Mouse (Mus musculus) forebrain, postnatal 0 days (tissue): ENCODE data around the gene Daw1. TPM values are rescaled to one million over a fixed set of nuclear protein-coding genes. Genes with fewer than 3 reads are reported as not detected.

Experiments
- ATAC-seq: fragments of 200-750 bp; cut with Nextera tagmentation; 2 replicates; pipeline ENCODE4 v1.8.0; 2017; ENCODE audit warnings: mild to moderate bottlenecking, moderate library complexity
- DNase-seq: peaks from one replicate; pipeline ENCODE4 v3.0.0-alpha.2; 2015
- H3K27ac ChIP-seq: fragments of 300-500 bp; sonication (generic); 2 replicates; pipeline ENCODE4 v1.5.1; 2014; ENCODE audit warnings: low read depth, mild to moderate bottlenecking, antibody characterized with exemption, low read length, moderate library complexity, mixed read lengths
- H3K27me3 ChIP-seq: fragments of 300-500 bp; sonication (generic); 2 replicates; pipeline ENCODE4 v1.6.1; 2014; ENCODE audit warnings: mild to moderate bottlenecking, low read length, mixed read lengths; ENCODE audit not compliant: insufficient read depth
- H3K36me3 ChIP-seq: fragments of 300-500 bp; sonication (generic); 2 replicates; pipeline ENCODE4 v1.6.1; 2014; ENCODE audit warnings: mild to moderate bottlenecking, moderate library complexity; ENCODE audit not compliant: insufficient read depth
- H3K4me1 ChIP-seq: fragments of 300-500 bp; sonication (generic); 2 replicates; pipeline ENCODE4 v1.6.1; 2014; ENCODE audit warnings: antibody characterized with exemption; ENCODE audit not compliant: insufficient read depth
- H3K4me2 ChIP-seq: fragments of 300-500 bp; sonication (generic); 2 replicates; pipeline ENCODE4 v1.6.1; 2014; ENCODE audit warnings: low read depth, mild to moderate bottlenecking, moderate library complexity
- H3K4me3 ChIP-seq: fragments of 300-500 bp; sonication (generic); 2 replicates; pipeline ENCODE4 v1.5.1; 2014; ENCODE audit warnings: low read depth, low read length, mixed read lengths
- H3K9ac ChIP-seq: fragments of 300-500 bp; sonication (generic); 2 replicates; pipeline ENCODE4 v1.6.1; 2014; ENCODE audit warnings: mild to moderate bottlenecking
- H3K9me3 ChIP-seq: fragments of 300-500 bp; sonication (generic); 2 replicates; pipeline ENCODE4 v1.6.1; 2016; ENCODE audit warnings: low read length
- CTCF ChIP-seq: sonication (generic); IDR thresholded peaks from 2 replicates; pipeline ENCODE4 v1.5.1; 2016; ENCODE audit warnings: antibody characterized with exemption, control low read depth, low read depth
- WGBS: fragments of 180-500 bp; shearing (Covaris S2); extraction: QIAGEN DNeasy Blood & Tissue Kit; methylation state at CpG from one replicate; pipeline ENCODE4 v1.1.7; 2014; 5-methylcytosine and 5-hydroxymethylcytosine counted together
- polyA plus RNA-seq: library from polyadenylated mRNA; unstranded; fragments of >200 nt; fragmentation: Nextera tagmentation; extraction: Ambion mirVana; gene quantifications from 2 replicates; pipeline ENCODE4 v1.2.1, GENCODE M21; 2015
- total RNA-seq: library from RNA; depleted of rRNA; stranded (reverse); fragments of >200 nt; gene quantifications from 2 replicates; pipeline ENCODE4 v1.2.3, GENCODE M21; 2014; rRNA removed

The Daw1 gene
- 2.0 and 2.5 TPM in 2 replicates for total RNA-seq
- polyA plus RNA-seq, result 0.93 and 1.6 TPM in 2 replicates

DNA sequence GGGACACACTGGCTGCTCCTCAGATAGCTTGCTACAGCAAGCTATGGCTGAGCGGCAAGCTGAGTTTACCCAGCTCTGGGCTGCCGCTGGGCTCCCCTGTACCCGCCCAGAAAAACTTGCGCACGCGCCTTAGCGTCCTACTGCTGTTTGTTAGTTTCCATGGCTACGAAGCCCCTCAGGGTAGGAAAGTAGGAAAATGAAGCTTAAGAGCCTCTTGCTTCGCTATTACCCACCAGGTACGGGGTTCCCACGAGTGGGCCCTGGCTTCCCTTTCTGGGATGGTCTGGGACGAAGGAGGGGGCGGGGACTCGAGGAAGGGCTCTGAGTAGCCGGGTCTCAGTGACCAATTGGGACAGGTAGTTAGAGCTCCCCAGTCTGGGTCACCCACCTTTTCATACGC lies at the start of gene Daw1:
Daw1 (plus strand) TSS at position 150 of the 400 bp plus-strand sequence.
- under 1% methylated on average over 16 of the region's 16 CpGs for WGBS
- Histone ChIP-seq H3K27ac (no peak within 1 kb of the TSS), H3K9me3 (no peaks in the 10 kb centered on the region), H3K4me2 (peak within 1 kb of the TSS; percentile 86), H3K36me3 (no peaks in the 10 kb centered on the region), H3K4me1 (0 out of 2 replicates have a peak, but pooled peaks cover 5% of the 10 kb centered on the region), H3K9ac (peak within 1 kb of the TSS; percentile 41), H3K4me3 (peak within 1 kb of the TSS; percentile 44), H3K27me3 (no peaks in the 10 kb centered on the region)
- no peak for TF ChIP-seq CTCF
- ATAC-seq (peak; percentile 100), DNase-seq (peak; percentile 94)

DNA sequence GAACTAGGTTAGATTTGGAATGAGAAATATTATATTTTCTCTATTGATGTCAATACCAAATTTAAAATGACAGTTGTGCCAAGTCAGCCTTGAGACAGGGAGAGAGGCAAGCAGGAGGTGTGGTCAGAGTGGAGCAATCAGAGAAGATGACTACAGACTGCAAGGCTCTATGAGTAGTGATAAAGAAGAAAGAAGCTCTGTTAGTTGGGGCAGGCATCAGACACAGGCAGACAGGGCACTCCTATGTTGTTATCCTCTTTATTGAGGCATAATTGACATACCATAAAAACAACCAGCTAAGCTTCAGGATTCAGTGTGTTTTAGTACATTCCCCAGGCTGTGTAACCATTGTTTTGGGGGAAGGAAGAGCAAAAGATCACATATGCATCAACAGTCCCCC lies 48.6 kb upstream of the Daw1 start:
- no peak for ATAC-seq
- TF ChIP-seq CTCF, result no peak

DNA sequence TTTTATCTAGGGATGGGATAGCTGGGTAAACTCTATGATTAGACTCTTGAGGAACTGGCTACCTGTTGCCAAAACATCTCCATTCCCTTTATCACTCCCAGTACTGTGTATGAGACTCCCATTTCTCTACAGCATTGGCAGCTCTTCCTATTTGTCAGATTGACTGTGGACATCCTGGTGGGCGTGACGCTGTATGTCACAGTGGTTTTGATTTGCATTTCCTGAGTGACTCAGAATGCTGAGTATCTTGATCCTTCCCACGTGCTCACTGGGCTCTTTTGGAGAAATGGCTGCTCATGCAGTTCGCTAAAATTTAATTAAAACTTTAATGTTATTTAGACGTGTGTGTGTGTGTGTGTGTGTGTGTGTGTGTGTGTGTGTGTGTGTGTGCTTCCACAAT lies 47.8 kb upstream of the Daw1 start:
- Histone ChIP-seq H3K9me3 (no peaks in the 10 kb centered on the region), H3K27me3 (no peaks in the 10 kb centered on the region), H3K27ac (no peak overlapping the region), H3K9ac (no peak overlapping the region), H3K4me2 (no peak overlapping the region), H3K36me3 (no peaks in the 10 kb centered on the region), H3K4me3 (no peak overlapping the region), H3K4me1 (no peaks in the 10 kb centered on the region)
- WGBS, result 72% methylated on average over 5 of the region's 5 CpGs
- ATAC-seq, result no peak
- no peak for DNase-seq
- no peak for TF ChIP-seq CTCF

More for the DNA sequence above, 48.6 kb upstream of the Daw1 start:
- Histone ChIP-seq H3K36me3 (no peaks in the 10 kb centered on the region), H3K9ac (no peak overlapping the region), H3K4me3 (no peak overlapping the region), H3K4me2 (no peak overlapping the region), H3K27me3 (no peaks in the 10 kb centered on the region), H3K9me3 (no peaks in the 10 kb centered on the region), H3K4me1 (no peaks in the 10 kb centered on the region), H3K27ac (no peak overlapping the region)
- no peak for DNase-seq

DNA sequence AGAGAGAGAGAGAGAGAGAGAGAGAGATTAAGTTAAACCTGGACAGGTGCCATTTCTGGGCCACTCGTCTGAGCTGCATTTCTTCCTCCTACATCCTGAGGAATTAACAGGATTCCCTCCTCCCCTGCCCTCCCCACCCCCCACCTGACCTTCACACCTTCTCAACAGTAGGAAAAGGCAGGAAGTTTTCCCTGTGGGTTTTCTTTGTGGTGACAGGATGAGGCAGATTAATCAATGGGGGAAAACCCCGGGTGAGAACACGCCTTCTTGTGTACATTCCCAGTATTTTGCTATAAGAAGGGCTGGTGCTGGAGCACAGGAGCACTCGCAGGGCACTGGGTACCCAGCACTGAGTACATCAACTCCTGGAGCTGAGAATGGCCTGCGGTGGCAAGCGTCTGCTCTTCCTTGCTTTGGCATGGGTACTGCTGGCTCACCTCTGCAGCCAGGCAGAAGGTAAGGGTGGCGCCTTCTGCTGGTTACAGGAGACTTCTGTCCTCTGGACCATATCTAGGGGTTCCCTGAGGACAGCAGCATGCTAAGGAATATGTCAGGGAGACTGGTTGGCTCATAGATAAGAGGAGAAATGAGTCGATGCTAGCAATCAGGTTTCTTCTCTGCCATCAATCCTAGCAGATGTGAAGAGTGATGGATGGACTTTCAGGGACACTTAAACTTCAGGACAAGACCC lies 43.0 kb upstream of the Daw1 start, which contains the start of gene Ccl20:
Ccl20 (plus strand) TSS at position 320 of the 691 bp plus-strand sequence.
- H3K9me3 ChIP-seq, result no peaks in the 10 kb centered on the region

DNA sequence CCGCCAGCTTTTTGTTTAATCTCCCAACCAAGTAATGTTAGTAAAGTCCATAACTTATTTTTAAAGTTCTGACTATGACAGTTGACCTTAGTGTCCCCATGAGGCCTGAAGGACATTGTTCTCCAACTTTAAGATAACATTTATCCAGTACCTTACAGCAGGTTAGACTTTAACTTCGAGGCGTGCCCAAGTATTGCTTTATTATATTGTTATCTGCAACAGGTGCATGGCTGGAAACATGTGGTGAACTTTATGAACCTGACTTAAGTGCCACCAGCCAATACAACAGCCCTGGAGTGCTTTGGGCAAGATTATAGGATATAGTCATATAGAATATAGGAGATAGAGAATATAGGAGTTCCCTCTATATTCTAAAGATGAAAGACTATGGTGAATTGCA lies 42.3 kb upstream of the Daw1 start:
- WGBS, result 94% methylated on average over 3 of the region's 3 CpGs
- no peak overlapping the region for H3K27ac ChIP-seq
- no peaks in the 10 kb centered on the region for H3K36me3 ChIP-seq
- H3K4me3 ChIP-seq, result no peak overlapping the region
- TF ChIP-seq CTCF, result no peak
- H3K9ac ChIP-seq, result no peak overlapping the region
- H3K9me3 ChIP-seq, result no peaks in the 10 kb centered on the region
- no peaks in the 10 kb centered on the region for H3K27me3 ChIP-seq
- no peaks in the 10 kb centered on the region for H3K4me1 ChIP-seq
- no peak for DNase-seq
- ATAC-seq, result no peak
- no peak overlapping the region for H3K4me2 ChIP-seq

More for the DNA sequence above, 43.0 kb upstream of the Daw1 start, which contains the start of gene Ccl20:
- H3K36me3 ChIP-seq, result no peaks in the 10 kb centered on the region
- no peak within 1 kb of the TSS for H3K4me3 ChIP-seq
- TF ChIP-seq CTCF, result no peak
- no peak for DNase-seq
- no peaks in the 10 kb centered on the region for H3K27me3 ChIP-seq
- ATAC-seq, result no peak
- H3K4me2 ChIP-seq, result no peak within 1 kb of the TSS
- H3K27ac ChIP-seq, result no peak within 1 kb of the TSS
- 52% methylated on average over 8 of the region's 8 CpGs for WGBS
- no peak within 1 kb of the TSS for H3K9ac ChIP-seq
- no peaks in the 10 kb centered on the region for H3K4me1 ChIP-seq

DNA sequence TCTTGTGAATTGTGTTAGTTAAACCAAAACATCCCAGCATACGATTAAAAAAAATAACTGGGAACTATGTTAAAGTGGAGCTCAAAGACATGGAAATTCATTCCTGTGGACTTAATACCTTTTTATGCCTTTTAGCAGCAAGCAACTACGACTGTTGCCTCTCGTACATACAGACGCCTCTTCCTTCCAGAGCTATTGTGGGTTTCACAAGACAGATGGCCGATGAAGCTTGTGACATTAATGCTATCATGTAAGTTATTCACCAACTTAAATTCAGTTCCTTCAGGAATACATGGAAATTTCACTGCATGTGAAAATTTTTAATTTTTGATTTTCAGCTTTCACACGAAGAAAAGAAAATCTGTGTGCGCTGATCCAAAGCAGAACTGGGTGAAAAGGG lies 41.9 kb upstream of the Daw1 start:
- no peak for TF ChIP-seq CTCF
- no peaks in the 10 kb centered on the region for H3K36me3 ChIP-seq
- no peak overlapping the region for H3K27ac ChIP-seq
- ATAC-seq (peak; percentile 38), DNase-seq (peak; percentile 12)
- H3K4me3 ChIP-seq, result no peak overlapping the region
- no peaks in the 10 kb centered on the region for H3K9me3 ChIP-seq
- H3K4me2 ChIP-seq, result no peak overlapping the region
- WGBS, result 82% methylated on average over 7 of the region's 7 CpGs
- no peaks in the 10 kb centered on the region for H3K27me3 ChIP-seq
- no peaks in the 10 kb centered on the region for H3K4me1 ChIP-seq
- H3K9ac ChIP-seq, result no peak overlapping the region

DNA sequence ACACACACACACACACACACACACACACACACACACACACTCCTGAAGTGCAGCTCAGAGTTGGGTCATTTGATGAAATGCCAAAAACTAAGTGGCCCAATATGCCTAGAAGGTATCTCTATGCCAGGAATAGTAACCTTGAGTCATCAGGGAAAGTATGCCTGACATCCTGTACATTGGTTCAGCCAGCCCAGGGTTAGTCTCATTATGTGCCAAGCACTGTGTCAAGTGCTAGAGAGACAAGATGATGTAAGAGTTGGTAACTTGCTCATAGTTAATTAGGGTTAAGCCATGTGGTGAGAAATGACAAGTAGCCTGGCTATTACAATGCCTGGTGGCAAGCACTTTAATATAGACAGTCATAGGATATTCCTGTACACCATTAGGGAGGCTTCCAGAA lies 39.6 kb upstream of the Daw1 start:
- TF ChIP-seq CTCF, result no peak
- H3K9me3 ChIP-seq, result no peaks in the 10 kb centered on the region
- ATAC-seq (no peak), DNase-seq (no peak)
- H3K4me3 ChIP-seq, result no peak overlapping the region
- H3K4me2 ChIP-seq, result no peak overlapping the region
- no peaks in the 10 kb centered on the region for H3K4me1 ChIP-seq
- no peak overlapping the region for H3K9ac ChIP-seq
- H3K36me3 ChIP-seq, result no peaks in the 10 kb centered on the region
- H3K27me3 ChIP-seq, result no peaks in the 10 kb centered on the region
- no peak overlapping the region for H3K27ac ChIP-seq
